Mouse (Mus musculus) right cerebral cortex, postnatal 4 days (tissue): ENCODE results near the gene Srek1ip1.
A peak's percentile ranks its signal among the peaks of the same experiment; 100 is the strongest.

Source experiments
- DNase-seq: peaks from one replicate; pipeline ENCODE4 v3.0.0-alpha.2; 2022

Gene Srek1ip1

GRCm38 (mm10) chr13:104792184-104792583, at the start of gene Srek1ip1:
Gene Srek1ip1, plus strand, starts transcription at chr13:104792484.
- no peak for DNase-seq

GRCm38 (mm10) chr13:104742866-104743265, 49.4 kb upstream of the Srek1ip1 start:
- no peak for DNase-seq

GRCm38 (mm10) chr13:104747032-104747431, 45.3 kb upstream of the Srek1ip1 start:
- no peak for DNase-seq

GRCm38 (mm10) chr13:104759381-104759780, 32.9 kb upstream of the Srek1ip1 start:
- no peak for DNase-seq

- no peak for DNase-seq
Observed at GRCm38 (mm10) chr13:104762401-104762800, 29.9 kb upstream of the Srek1ip1 start.

GRCm38 (mm10) chr13:104763193-104763592, 29.1 kb upstream of the Srek1ip1 start:
- no peak for DNase-seq

- no peak for DNase-seq
Observed at GRCm38 (mm10) chr13:104779104-104779670, 13.1 kb upstream of the Srek1ip1 start.

- DNase-seq, result no peak
Observed at GRCm38 (mm10) chr13:104787260-104787659, 5.0 kb upstream of the Srek1ip1 start.

GRCm38 (mm10) chr13:104789663-104790062, 2.6 kb upstream of the Srek1ip1 start:
- DNase-seq, result no peak

- no peak for DNase-seq
Observed at GRCm38 (mm10) chr13:104794421-104794820, 2.1 kb downstream of the Srek1ip1 start.

- DNase-seq, result no peak
Observed at GRCm38 (mm10) chr13:104799067-104799466, 6.8 kb downstream of the Srek1ip1 start.

- DNase-seq, result no peak
Observed at GRCm38 (mm10) chr13:104799566-104800182, 7.4 kb downstream of the Srek1ip1 start.

GRCm38 (mm10) chr13:104805681-104806080, 13.4 kb downstream of the Srek1ip1 start:
- no peak for DNase-seq

- DNase-seq, result no peak
Observed at GRCm38 (mm10) chr13:104816270-104816634, 24.0 kb downstream of the Srek1ip1 start.

- peak; percentile 76 for DNase-seq
Observed at GRCm38 (mm10) chr13:104816635-104817571, 24.6 kb downstream of the Srek1ip1 start, which contains the start of gene Cwc27. Gene Cwc27, minus strand, starts transcription at chr13:104817142.

GRCm38 (mm10) chr13:104817696-104818095, 25.4 kb downstream of the Srek1ip1 start:
- no peak for DNase-seq

- DNase-seq, result no peak
Observed at GRCm38 (mm10) chr13:104821192-104821591, 28.9 kb downstream of the Srek1ip1 start.

GRCm38 (mm10) chr13:104821908-104822307, 29.6 kb downstream of the Srek1ip1 start:
- DNase-seq, result no peak

GRCm38 (mm10) chr13:104822411-104822838, 30.1 kb downstream of the Srek1ip1 start:
- no peak for DNase-seq

GRCm38 (mm10) chr13:104825470-104825869, 33.2 kb downstream of the Srek1ip1 start:
- DNase-seq, result no peak

- no peak for DNase-seq
Observed at GRCm38 (mm10) chr13:104832811-104833210, 40.5 kb downstream of the Srek1ip1 start.

GRCm38 (mm10) chr13:104837628-104838027, 45.3 kb downstream of the Srek1ip1 start:
- no peak for DNase-seq

- DNase-seq, result no peak
Observed at GRCm38 (mm10) chr13:104841937-104842336, 49.7 kb downstream of the Srek1ip1 start.
